Mouse (Mus musculus) lung, postnatal 0 days (tissue): ENCODE measurements around the gene Frmd8.
A peak's percentile ranks its signal among the peaks of the same experiment; 100 is the strongest.

Experiments
- CTCF ChIP-seq: IDR thresholded peaks from 2 replicates; pipeline ENCODE4 v1.5.1; 2016; ENCODE audit warnings: antibody characterized with exemption, mild to moderate bottlenecking
- EP300 ChIP-seq: IDR thresholded peaks from 2 replicates; pipeline ENCODE4 v1.6.1; 2016; ENCODE audit warnings: antibody characterized with exemption, mild to moderate bottlenecking, control low read depth

- TF ChIP-seq CTCF (peak; percentile 29), EP300 (no peak)
Measured at GRCm38 (mm10) chr19:5846154-5846553, 28.9 kb downstream of the Frmd8 start.
